Comparison of ENCODE assay signal across 11 mouse cellular contexts in genomic region chr9:25513050-25513449, GRCm38 (mm10). TPM values are rescaled to one million over a fixed set of nuclear protein-coding genes. Genes with fewer than 3 reads are reported as not detected.
DNase-seq lines count a peak whose midpoint lies in the region; ATAC-seq lines count a peak whose summit lies in the region.
"Had no signal": no experiment of that assay in that cellular context is flagged by ENCODE, and none has a peak within 500 bp of the region (broad histone marks: within the 10 kb centered on the region; RNA-seq: fewer than 3 reads in every experiment).

No protein-coding gene starts in this region.

- intact Hi-C loops in heart, postnatal 25 days (cut with DNase I) = no loop called here

- 20% methylated on average over 2 of the region's 2 CpGs for WGBS in heart, embryonic 14.5 days
- 80% methylated on average over 2 of the region's 2 CpGs for WGBS in hindbrain, embryonic 13.5 days

- no peak for DNase-seq in heart, postnatal 25 days (ENCODE audit: low spot score)
- peak; percentile 42 for DNase-seq in urinary bladder, postnatal 14 days (ENCODE audit: low spot score)
- DNase-seq in urinary bladder, adult 2 months (ENCODE audit: low spot score) = no peak
- DNase-seq in lung, adult 18-20 months = peak; percentile 73 to 82
- DNase-seq in embryo, embryonic 10.5 days (ENCODE audit: low spot score) = no peak
- no peak for DNase-seq in gastrocnemius, adult 8-10 months (ENCODE audit: low spot score in 2 of 2)
- DNase-seq: embryo, embryonic 11 days had no signal

- H3K27me3 ChIP-seq in heart, embryonic 14.5 days (ENCODE audit: control insufficient read depth, insufficient read depth, low read length) = no peaks in the 10 kb centered on the region
- no peaks in the 10 kb centered on the region for H3K27me3 ChIP-seq in hindbrain, embryonic 13.5 days
- H3K27me3 ChIP-seq: CH12.LX; liver, embryonic 15.5 days had no signal

- no peak for ATAC-seq in heart, embryonic 14.5 days (ENCODE audit: insufficient number of reproducible peaks, insufficient read depth, low FRiP score, low read depth)
- no peak for ATAC-seq in hindbrain, embryonic 13.5 days (ENCODE audit: low FRiP score)

- peak overlapping the region; percentile 26 to 45; a peak in 3 of 4 replicates for H3K27ac ChIP-seq in heart, embryonic 14.5 days (replicated peaks in 1 of 2; ENCODE audit: control insufficient read depth in 1 of 2, insufficient read depth in 1 of 2, low read depth in 2 of 2, low read length in 2 of 2)
- no peak overlapping the region for H3K27ac ChIP-seq in hindbrain, embryonic 13.5 days
- H3K27ac ChIP-seq: liver, embryonic 15.5 days had no signal

- H3K9ac ChIP-seq in heart, embryonic 14.5 days (ENCODE audit: low read length) = no peak overlapping the region
- H3K9ac ChIP-seq in hindbrain, embryonic 13.5 days = no peak overlapping the region
- H3K9ac ChIP-seq: liver, embryonic 15.5 days had no signal

- peaks cover 40 to 74% of the 10 kb centered on the region in 2 experiments for H3K4me1 ChIP-seq in heart, embryonic 14.5 days (ENCODE audit: control insufficient read depth in 2 of 2, insufficient read depth in 2 of 2, low read length in 2 of 2)
- 0 out of 2 replicates have a peak, but pooled peaks cover 1% of the 10 kb centered on the region for H3K4me1 ChIP-seq in hindbrain, embryonic 13.5 days (replicated peaks)

- H3K9me3 ChIP-seq in heart, embryonic 14.5 days (ENCODE audit: control insufficient read depth, low read length) = no peaks in the 10 kb centered on the region
- H3K9me3 ChIP-seq in hindbrain, embryonic 13.5 days = no peaks in the 10 kb centered on the region
- H3K9me3 ChIP-seq: liver, embryonic 15.5 days had no signal

- H3K36me3 ChIP-seq in heart, embryonic 14.5 days (ENCODE audit: control insufficient read depth, insufficient read depth, low read length) = no peaks in the 10 kb centered on the region
- H3K36me3 ChIP-seq in hindbrain, embryonic 13.5 days = no peaks in the 10 kb centered on the region
- H3K36me3 ChIP-seq: liver, embryonic 15.5 days had no signal

- no peak overlapping the region for H3K4me3 ChIP-seq in heart, embryonic 14.5 days (ENCODE audit: control insufficient read depth in 1 of 2, insufficient read depth in 1 of 2, low read depth in 1 of 2, low read length in 2 of 2)
- H3K4me3 ChIP-seq in hindbrain, embryonic 13.5 days = no peak overlapping the region
- H3K4me3 ChIP-seq: liver, embryonic 15.5 days had no signal

- H3K4me2 ChIP-seq in heart, embryonic 14.5 days (ENCODE audit: low read length) = peak overlapping the region; percentile 24; the same call in 1 of the 2 replicates
- no peak overlapping the region for H3K4me2 ChIP-seq in hindbrain, embryonic 13.5 days
- H3K4me2 ChIP-seq: liver, embryonic 15.5 days had no signal

RNA-seq across cellular contexts. Expression of gene Eepd1, which starts 31.7 kb away (rescaled TPM):
- 20.8 and 25.6 TPM in 2 replicates for polyA plus RNA-seq in heart, embryonic 14.5 days (2014; fragmentation: Nextera tagmentation; extraction: Ambion mirVana)
- 10 to 100 TPM; 16.8 to 21.2 TPM for total RNA-seq in heart, postnatal 25 days (2021)
- polyA plus RNA-seq in urinary bladder, adult 2 months (2012; rRNA removed) = 16.8 and 19.5 TPM in 2 replicates
- 7.0 and 8.0 TPM in 2 replicates for polyA plus RNA-seq in hindbrain, embryonic 13.5 days (2015; fragmentation: Nextera tagmentation; extraction: Ambion mirVana)
- total RNA-seq in gastrocnemius, adult 8-10 months (2022) = 100 to 1,000 TPM; 116 to 150 (median 135) TPM

Comparison
In these comparisons a context has a peak if more than half of its experiments do, and no peak if none do; other contexts are left out.
1. DNase-seq: peak in urinary bladder, postnatal 14 days (single experiment) and lung, adult 18-20 months (2 of 2); none in heart, postnatal 25 days (single experiment), urinary bladder, adult 2 months (single experiment), embryo, embryonic 10.5 days (single experiment) and gastrocnemius, adult 8-10 months (0 of 2).